9 mouse cellular contexts compared by ENCODE assay signal in genomic region chr4:119813500-119814184, GRCm38 (mm10).
DNase-seq lines count a peak whose midpoint lies in the region; ATAC-seq and TF ChIP-seq lines count a peak whose summit lies in the region.
"Had no signal": no experiment of that assay in that cellular context is flagged by ENCODE, and none has a peak within 500 bp of the region (broad histone marks: within the 10 kb centered on the region; RNA-seq: fewer than 3 reads in every experiment).

No protein-coding gene starts in this region.

- TF ChIP-seq CTCF in forebrain, postnatal 0 days (IDR thresholded peaks at IDR 0.05; ENCODE audit: low read depth), result no peak
- no peak for TF ChIP-seq CTCF in liver, postnatal 0 days (IDR thresholded peaks at IDR 0.05; ENCODE audit: low read depth)

- TF ChIP-seq EP300 in liver, postnatal 0 days (IDR thresholded peaks at IDR 0.05; ENCODE audit: low read depth), result no peak

- H3K9ac ChIP-seq in heart, embryonic 14.5 days (ENCODE audit: low read length), result no peak overlapping the region
- H3K9ac ChIP-seq in forebrain, postnatal 0 days, result peak overlapping the region; percentile 88
- H3K9ac ChIP-seq in liver, postnatal 0 days (replicated peaks), result no peak overlapping the region

- 21% methylated on average over 7 of the region's 12 CpGs for WGBS in heart, embryonic 14.5 days
- WGBS in forebrain, postnatal 0 days, result 25% methylated on average over 5 of the region's 12 CpGs
- 34% methylated on average over 7 of the region's 12 CpGs for WGBS in liver, postnatal 0 days (ENCODE audit: insufficient replicate concordance)

- peaks cover 13 to 35% of the 10 kb centered on the region in 2 experiments for H3K4me1 ChIP-seq in heart, embryonic 14.5 days (ENCODE audit: control insufficient read depth in 2 of 2, insufficient read depth in 2 of 2, low read length in 2 of 2)
- peaks cover 30% of the 10 kb centered on the region for H3K4me1 ChIP-seq in forebrain, postnatal 0 days (ENCODE audit: insufficient read depth)
- H3K4me1 ChIP-seq in liver, postnatal 0 days (ENCODE audit: insufficient read depth), result peaks cover 9% of the 10 kb centered on the region; the same call in 1 of the 2 replicates

- no peak for DNase-seq in heart, postnatal 36 days
- peak; percentile 40 for DNase-seq in cerebellum, adult 8-10 months
- no peak for DNase-seq in forebrain, postnatal 0 days
- no peak for DNase-seq in liver, postnatal 0 days
- no peak for DNase-seq in gastrocnemius, postnatal 14 days

- H3K36me3 ChIP-seq in heart, embryonic 14.5 days (ENCODE audit: control insufficient read depth, insufficient read depth, low read length), result no peaks in the 10 kb centered on the region
- no peaks in the 10 kb centered on the region for H3K36me3 ChIP-seq in forebrain, postnatal 0 days (ENCODE audit: insufficient read depth)
- H3K36me3 ChIP-seq in liver, postnatal 0 days (replicated peaks; ENCODE audit: insufficient read depth, low read length), result no peaks in the 10 kb centered on the region
- H3K36me3 ChIP-seq: G1E had no signal

- intact Hi-C loops in heart, postnatal 36 days (cut with DNase I), result no loop called here
- intact Hi-C loops in gastrocnemius, postnatal 14 days (cut with DNase I; ENCODE audit: low total_unique reads), result no loop called here

- no peaks in the 10 kb centered on the region for H3K9me3 ChIP-seq in heart, embryonic 14.5 days (ENCODE audit: control insufficient read depth, low read length)
- H3K9me3 ChIP-seq in forebrain, postnatal 0 days (ENCODE audit: low read length), result no peaks in the 10 kb centered on the region
- no peaks in the 10 kb centered on the region for H3K9me3 ChIP-seq in liver, postnatal 0 days (ENCODE audit: low read length)

- H3K4me3 ChIP-seq in heart, embryonic 14.5 days (ENCODE audit: control insufficient read depth in 1 of 2, insufficient read depth in 1 of 2, low read depth in 1 of 2, low read length in 2 of 2), result peak overlapping the region in 1 of 2 experiments; percentile 61; a peak in 1 of 4 replicates
- peak overlapping the region; percentile 70 for H3K4me3 ChIP-seq in forebrain, postnatal 0 days (ENCODE audit: low read depth, low read length)
- H3K4me3 ChIP-seq in liver, postnatal 0 days (ENCODE audit: low read depth, low read length), result no peak overlapping the region

- peak overlapping the region; percentile 89 for H3K4me2 ChIP-seq in heart, embryonic 14.5 days (ENCODE audit: low read length)
- peak overlapping the region; percentile 81 for H3K4me2 ChIP-seq in forebrain, postnatal 0 days (ENCODE audit: low read depth)
- no peak overlapping the region for H3K4me2 ChIP-seq in liver, postnatal 0 days (ENCODE audit: low read depth, low read length)

- H3K27me3 ChIP-seq in heart, embryonic 14.5 days (ENCODE audit: control insufficient read depth, insufficient read depth, low read length), result no peaks in the 10 kb centered on the region
- H3K27me3 ChIP-seq in forebrain, postnatal 0 days (ENCODE audit: insufficient read depth, low read length), result no peaks in the 10 kb centered on the region
- H3K27me3 ChIP-seq in liver, postnatal 0 days (ENCODE audit: insufficient read depth, low read length), result peaks cover 15% of the 10 kb centered on the region

- peak; percentile 63; the same call in 1 of the 2 replicates for ATAC-seq in heart, embryonic 14.5 days (ENCODE audit: insufficient number of reproducible peaks, insufficient read depth, low FRiP score, low read depth)
- no peak for ATAC-seq in forebrain, postnatal 0 days
- peak; percentile 60 for ATAC-seq in liver, postnatal 0 days
- ATAC-seq in frontal cortex, adult (ENCODE audit: low TSS enrichment), result no peak
- ATAC-seq in erythroblast, adult 5-6 weeks (replicated peaks; ENCODE audit: low FRiP score, poor library complexity, severe bottlenecking), result no peak

- H3K27ac ChIP-seq in heart, embryonic 14.5 days (replicated peaks in 1 of 2; ENCODE audit: control insufficient read depth in 1 of 2, insufficient read depth in 1 of 2, low read depth in 2 of 2, low read length in 2 of 2), result no peak overlapping the region
- H3K27ac ChIP-seq in forebrain, postnatal 0 days (ENCODE audit: low read depth, low read length), result peak overlapping the region; percentile 89
- H3K27ac ChIP-seq in liver, postnatal 0 days (ENCODE audit: low read depth), result no peak overlapping the region

Comparison
In these comparisons a context has a peak if more than half of its experiments do, and no peak if none do; other contexts are left out.
1. ATAC-seq: peak in heart, embryonic 14.5 days (single experiment) and liver, postnatal 0 days (single experiment); none in forebrain, postnatal 0 days (single experiment), frontal cortex, adult (single experiment) and erythroblast, adult 5-6 weeks (single experiment).